Mouse (Mus musculus): ENCODE measurements around the gene Kyat1.
"Not testable (repeated sequence)": the region's sequence is repeated elsewhere in the genome, so short reads cannot be mapped to it uniquely, and the experiment has no call there.

Gene Kyat1

DNA sequence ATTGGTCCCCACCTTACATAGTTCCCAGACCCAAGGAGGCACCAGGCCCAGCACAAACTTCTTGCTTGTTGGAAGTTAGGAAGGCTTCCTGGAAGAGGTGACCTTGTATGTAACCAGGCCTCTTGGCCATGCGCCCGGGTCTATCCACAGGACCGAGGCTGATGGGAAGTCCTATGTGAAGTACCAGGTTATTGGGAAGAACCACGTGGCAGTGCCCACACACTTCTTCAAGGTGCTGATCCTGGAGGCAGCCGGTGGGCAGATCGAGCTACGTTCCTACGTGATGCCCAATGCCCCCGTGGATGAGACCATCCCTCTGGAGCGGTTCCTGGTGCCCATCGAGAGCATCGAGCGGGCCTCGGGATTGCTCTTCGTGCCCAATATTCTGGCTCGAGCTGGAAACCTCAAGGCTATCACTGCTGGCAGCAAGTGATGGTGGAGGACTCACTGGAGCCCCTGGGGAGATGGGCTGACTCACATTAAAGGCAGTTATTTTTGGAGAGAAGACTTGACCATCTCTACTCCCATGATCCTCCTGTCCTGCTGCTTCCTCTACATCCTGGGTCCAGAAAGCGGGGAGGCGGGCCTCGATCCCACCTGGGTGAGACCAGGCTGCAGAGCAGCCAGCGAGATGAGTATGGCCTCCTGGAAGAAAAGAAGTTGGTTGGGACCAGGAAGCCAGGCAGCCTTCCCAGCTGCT, 32.0 kb downstream of the Kyat1 start:
- no peak for DNase-seq (ENCODE audit: low read depth, low spot score)

DNA sequence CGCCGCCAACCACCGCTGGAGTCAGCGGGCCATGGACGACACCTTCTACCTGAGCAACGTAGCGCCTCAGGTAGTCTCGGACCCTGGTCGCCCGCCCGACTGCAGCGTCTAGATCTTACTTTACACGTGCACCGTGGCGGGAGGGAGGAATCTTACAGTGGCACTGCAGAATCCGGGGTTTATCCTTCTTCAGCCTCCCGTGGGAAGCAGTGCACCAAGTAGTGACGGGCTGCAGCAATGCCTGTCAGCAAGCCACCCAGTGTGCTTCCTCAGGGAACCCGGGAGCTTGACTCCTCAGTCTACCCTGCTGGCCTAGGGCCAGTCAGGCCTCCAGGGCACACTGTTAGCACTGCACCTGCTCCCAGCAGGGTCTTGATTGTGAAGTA, 33.7 kb downstream of the Kyat1 start:
- DNase-seq (ENCODE audit: low read depth, low spot score): no peak

DNA sequence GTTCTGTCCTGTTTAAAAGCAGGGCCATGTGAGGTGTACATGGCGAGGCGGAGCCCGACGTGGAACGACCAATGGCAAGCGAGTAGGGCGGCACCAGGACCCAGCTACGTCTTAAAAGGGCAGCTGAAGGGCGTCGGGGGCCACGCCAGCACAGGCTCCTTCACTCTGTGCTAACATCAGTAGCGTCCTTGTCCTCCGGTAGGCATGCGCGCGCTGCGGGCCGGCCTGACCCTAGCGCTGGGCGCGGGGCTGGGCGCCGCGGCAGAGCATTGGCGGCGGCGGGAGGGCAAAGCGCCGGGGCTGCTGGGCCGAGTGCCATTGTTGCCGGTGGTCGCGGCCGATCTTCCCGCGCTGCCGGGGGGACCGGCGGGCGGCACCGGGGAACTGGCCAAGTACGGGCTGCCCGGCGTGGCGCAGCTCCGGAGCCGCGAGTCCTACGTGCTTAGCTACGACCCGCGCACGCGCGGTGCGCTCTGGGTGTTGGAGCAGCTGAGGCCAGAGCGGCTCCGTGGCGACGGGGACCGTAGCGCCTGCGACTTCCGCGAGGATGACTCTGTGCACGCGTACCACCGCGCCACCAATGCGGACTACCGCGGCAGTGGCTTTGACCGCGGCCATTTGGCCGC, 34.2 kb downstream of the Kyat1 start, which contains the start of gene Endog:
TSS of gene Endog (plus strand) at position 123 of the 626 bp plus-strand sequence.
- peak; percentile 87 for DNase-seq (ENCODE audit: low read depth, low spot score)

DNA sequence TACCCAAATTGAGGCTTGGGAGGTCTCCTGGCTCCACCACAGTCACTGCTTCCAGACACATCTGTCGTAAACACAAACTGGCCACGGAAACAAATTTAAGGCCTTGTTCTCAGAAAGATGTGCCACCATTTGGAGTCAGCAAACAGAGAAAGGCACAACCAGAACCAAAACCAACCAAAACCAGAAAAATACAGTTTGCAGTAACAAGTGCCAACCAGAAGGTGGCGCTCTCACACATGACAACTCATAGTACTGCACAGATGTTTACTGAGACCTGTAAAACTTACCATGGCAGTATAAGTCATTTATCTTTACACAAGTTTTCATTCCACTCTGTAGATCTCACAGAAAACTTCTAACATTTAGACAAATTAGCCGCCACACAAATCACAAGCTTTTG, 39.0 kb downstream of the Kyat1 start:
- DNase-seq (ENCODE audit: low read depth, low spot score): no peak

DNA sequence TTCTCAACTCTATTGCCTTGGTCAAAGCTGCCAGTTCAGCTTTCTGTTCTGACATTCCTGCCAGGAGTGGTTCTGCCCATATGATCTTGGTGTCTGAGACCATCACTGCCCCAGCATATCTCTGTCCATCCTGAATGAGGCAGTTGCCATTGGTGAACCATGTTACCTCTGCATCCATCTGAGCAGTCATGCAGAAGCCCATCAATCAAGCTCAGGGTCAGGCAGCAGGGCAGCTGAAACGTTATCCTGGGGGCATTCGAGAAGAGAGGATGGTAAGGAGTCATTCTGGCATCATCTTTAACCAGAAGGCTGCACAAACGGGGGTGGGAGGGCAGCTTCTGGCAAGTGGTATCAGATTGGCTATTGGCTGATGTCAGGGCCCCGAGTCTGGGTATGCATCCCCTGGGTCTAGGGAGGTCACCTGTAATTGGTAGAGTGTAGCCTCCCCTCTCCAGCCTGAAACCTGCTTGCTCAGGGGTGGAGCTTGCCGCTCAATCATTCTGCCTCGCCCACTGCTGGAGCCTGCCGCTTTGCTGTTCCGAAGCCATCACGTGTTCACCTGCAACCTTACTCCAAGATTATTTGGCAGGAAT, 41.2 kb downstream of the Kyat1 start:
- no peak for DNase-seq (ENCODE audit: low read depth, low spot score)

DNA sequence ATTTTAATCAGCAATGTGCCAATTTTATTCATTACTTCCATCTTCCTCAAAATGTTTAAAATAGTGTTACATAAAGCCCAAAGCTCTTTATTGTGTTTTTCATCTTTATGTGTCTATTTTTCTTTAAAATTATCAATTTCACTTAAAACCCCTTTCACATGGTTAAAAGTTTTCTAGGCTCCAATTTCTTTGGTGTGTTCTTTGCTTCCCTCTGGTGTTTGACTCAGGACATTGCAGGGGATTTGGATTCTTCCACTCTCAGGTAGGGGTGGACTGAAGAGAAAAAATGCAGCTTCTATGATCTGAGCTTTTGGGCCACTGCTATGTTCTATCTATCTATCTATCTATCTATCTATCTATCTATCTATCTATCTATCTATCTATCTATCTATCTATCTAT, 43.8 kb downstream of the Kyat1 start:
- DNase-seq (ENCODE audit: low read depth, low spot score): no peak

DNA sequence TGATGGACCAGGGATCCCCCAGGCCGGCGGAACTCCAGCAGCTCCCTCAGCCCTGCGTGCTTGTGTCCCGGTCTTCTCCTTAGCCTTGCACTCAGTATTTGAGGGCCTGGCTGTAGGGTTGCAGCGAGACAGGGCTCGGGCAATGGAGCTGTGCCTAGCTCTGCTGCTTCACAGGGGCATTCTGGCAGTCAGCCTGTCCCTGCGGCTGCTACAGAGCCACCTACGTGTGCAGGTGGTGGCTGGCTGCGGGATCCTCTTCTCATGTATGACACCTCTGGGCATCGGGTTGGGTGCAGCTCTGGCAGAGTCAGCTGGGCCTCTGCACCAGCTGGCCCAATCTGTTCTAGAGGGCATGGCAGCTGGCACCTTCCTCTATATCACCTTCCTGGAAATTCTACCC, 45.8 kb downstream of the Kyat1 start:
- DNase-seq (ENCODE audit: low read depth, low spot score): not testable (repeated sequence)

DNA sequence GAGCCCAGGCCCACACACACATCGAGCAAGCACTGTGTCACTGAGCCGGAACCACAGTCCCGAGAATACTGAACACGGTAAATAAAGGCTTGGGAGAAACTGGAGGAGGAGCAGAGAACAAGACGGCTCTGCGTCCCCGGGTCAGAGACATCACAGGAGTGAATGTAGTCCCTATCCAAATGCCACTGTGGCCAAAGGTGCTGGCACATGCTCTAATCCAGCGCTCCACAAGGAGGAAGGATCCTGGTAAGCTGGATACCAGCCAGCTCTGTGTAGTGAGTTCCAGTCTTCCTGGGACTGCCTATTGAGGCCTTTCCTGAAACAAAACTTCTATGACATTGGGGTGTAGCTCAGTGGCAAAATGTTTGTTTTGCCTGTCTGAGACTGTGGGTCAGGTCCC, 53.0 kb downstream of the Kyat1 start:
- no peak for DNase-seq (ENCODE audit: low read depth, low spot score)

DNA sequence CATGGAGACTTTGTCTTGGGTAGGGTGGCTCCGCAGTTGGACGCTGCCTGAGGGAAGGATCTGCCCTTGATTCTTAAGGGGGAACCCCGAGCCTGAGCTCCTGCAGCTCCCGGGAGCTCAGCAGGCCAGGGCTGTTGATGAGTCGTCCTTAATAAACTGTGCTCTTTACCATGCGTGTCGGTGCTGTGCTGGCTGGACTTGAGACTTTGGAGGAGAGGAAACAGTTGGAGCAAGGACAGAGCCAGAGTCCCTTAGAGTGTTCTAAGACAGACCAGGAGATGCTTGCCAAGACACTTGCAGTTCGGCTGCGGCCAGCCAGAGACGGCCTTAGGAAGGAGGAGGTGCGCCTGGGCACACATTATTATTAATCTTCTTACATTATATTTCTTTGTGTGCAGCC, 53.8 kb downstream of the Kyat1 start:
- DNase-seq (ENCODE audit: low read depth, low spot score): no peak

DNA sequence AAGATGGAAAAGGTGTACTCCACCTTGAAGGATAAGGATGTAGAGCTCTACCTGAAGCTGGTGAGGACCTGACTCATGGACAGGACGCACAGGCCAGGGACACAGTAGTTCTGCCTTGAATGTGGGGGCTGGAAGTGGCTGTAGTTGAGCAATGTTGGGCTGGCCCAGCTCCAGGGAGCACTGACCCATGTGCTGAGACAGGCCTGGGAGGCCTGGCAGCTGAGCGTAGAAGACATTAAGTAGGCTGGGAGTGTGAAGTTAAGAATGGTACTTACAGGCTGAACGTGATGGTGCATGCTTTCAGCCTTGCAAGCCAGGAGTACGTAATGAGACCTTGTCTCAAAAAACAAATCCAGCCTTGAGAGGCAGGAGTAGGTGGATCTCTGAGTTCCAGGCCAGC, 58.2 kb downstream of the Kyat1 start:
- DNase-seq (ENCODE audit: low read depth, low spot score): no peak

DNA sequence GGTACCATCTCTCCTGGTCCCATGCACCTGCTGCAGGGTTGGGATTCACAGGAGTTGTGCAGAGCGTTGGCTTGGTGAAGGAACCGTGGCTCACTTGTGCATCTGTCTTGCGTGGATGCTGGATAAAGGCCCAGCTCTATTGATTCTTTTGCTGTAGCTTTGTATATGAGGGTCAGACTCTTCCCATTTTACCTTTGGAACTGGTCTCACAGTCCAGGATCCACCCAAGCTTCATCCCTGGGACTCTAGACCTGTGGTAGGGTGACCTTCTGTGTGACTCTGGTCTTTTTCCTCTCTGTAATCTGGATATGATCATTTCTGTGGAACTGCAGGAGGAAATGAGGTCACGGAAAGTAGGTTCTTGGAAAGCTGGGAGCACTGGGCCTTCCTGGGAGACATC, 61.2 kb downstream of the Kyat1 start:
- no peak for DNase-seq (ENCODE audit: low read depth, low spot score)

DNA sequence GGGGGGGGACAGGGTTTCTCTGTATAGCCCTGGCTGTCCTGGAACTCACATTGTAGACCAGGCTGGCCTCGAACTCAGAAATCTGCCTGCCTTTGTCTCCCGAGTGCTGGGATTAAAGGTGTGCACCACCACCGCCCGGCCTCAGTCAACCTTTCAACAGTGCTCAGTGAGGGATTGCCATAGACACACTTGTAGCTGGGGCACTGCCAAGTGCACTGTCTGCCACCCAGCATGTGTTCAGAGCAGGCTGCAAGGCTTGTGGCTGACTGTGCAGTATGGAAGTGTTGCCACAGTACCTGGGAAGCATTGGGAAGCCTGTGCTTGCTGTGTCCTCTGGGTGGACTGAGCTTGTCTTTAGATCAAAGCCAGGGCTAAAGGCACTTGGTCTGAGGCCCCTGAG, 65.6 kb downstream of the Kyat1 start:
- DNase-seq (ENCODE audit: low read depth, low spot score): not testable (repeated sequence)

DNA sequence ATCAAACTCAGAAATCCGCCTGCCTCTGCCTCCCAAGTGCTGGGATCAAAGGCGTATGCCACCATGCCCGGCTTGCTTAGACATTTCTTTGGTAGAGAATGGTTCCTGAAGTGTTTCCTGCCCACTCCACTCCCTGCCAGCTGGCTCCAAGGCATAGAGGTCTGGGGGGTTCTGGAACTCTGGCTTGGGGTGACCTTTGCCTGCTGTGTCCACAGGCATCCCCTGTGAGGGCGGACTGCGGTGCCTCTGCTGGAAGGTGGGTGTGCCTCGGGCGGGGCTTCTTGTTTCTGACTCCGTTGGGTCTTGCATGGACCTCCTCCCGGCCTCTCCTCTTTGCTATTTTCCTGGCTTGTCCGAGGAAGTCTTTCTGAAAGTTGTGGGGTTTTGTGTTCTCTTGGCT, 69.2 kb downstream of the Kyat1 start:
- no peak for DNase-seq (ENCODE audit: low read depth, low spot score)

Data from telencephalon, adult 2 months (tissue).